Mouse (Mus musculus) frontal cortex, adult (tissue): ENCODE results near the gene Tex12.

Source experiments
- ATAC-seq: cut with Nextera tagmentation; 2 replicates; pipeline ENCODE4 v1.9.2; 2017; ENCODE audit warnings: mild to moderate bottlenecking, moderate library complexity, mixed read lengths; ENCODE audit not compliant: low TSS enrichment

The Tex12 gene

DNA sequence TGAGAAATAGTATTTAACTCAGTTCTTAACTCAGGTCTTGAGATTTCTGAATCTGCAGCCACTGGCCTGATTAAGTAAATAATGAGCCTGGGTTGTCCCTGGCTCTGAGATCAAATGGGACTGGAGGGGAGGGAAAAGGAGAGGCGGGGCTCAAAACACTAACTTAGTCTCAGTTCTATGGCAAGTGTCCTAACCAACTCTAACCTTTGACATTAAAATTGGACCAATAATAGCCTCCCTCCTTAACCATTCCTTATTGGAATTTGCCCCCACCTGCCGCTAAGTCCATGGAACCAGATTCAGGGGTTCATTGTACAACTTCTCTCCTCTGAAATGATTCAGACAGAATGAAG lies 6.1 kb downstream of the Tex12 start, which contains the start of gene Bco2:
Gene Bco2, minus strand, starts transcription at position 88 of the 353 bp plus-strand sequence.
- peak; percentile 36 for ATAC-seq

DNA sequence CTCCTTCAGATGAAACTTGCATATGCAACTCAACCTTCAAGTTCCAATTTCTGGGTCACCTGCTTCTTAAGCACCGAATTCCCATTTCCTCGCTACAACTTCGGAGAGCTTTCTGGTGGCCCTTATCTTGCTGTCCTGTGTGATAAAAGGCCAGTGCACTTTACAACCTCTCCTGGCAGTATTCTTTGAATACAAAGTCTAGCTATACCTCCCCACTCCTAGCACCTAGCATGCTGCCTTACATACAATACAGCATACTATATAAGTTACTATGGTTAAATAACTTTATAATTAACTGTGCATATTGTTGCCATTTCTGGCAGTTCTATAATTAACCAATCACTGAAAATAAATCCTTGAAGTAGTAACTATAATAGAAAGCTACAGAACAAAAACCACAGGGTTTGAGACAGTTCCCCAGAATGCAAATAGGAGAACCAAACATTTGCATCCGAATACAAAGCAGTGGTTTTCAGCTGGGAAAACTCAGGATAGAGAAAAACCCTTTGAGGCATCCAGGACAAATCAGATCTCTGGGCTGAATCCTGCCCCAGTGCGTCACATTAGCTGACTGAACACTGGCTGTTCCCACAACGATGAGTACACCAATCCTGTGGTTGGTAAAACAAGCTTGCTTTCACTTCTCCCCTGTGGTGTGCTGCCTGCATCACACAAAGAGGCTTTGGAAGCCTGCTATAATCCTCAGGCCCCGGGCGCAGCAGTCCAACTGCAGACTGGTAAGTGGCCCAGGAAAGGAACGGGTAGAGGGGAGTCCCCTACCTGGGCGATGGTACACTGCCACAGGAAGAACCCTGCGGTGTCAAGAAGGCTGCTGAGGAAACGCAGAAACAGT lies 6.7 kb downstream of the Tex12 start, which contains the start of gene Il18:
Gene Il18, plus strand, starts transcription at position 587 of the 853 bp plus-strand sequence.
- ATAC-seq, result peak; percentile 100

DNA sequence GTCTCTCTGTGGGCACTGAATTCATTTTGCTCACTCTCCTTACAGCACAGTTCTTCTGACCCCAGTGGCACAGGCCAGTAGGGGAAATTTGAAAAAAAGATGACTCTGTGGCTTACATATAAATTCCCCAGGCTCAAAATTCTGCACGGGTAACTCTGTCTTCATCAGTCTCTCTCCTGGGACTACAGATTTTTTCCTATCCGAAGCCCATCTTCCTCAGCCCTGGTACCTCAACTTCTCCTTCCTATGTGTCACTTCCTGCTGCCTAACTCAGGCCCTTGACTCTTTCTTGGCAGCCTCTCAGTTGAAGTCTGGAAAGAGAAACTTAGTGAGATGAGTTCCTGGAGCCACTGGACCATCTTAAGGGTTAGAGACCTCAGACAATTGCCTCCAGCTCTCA lies 7.6 kb downstream of the Tex12 start:
- no peak for ATAC-seq

DNA sequence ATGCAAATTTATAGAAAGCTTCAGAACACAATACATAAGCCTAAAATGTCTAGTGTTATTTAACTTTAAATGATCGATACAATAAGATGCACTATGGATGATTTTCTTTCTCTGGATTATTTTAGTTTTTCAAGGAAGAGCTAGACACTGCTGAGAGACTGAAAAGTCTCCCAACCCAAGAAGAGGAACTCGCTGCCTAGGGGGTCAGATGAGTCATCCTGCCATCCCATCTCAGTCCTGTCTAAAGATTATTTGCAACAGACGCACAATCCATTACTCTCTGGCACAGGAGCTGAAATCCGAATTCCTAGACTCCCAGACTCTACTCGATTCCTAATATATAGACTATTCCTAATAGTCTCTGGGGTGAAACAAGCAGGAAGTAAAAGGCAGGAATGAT lies 8.9 kb downstream of the Tex12 start:
- ATAC-seq, result no peak

DNA sequence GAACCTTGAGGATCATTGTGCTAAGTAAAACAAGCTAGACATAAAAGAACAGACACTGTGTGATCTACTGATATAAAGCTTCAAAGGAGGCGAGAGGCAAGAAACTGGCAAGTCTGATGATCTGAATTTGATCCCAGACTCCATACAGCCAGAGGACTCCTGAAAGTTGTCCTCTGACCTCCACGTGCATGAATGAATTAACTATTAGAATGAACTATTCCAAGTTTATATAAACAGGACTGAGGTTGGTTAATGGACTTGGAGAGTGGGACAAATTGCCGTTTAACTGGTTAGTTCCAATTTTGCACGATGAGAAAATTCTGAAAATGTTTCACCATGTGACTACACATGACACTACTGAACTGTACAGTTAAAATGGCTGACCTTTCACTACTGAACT lies 12.2 kb downstream of the Tex12 start:
- no peak for ATAC-seq

DNA sequence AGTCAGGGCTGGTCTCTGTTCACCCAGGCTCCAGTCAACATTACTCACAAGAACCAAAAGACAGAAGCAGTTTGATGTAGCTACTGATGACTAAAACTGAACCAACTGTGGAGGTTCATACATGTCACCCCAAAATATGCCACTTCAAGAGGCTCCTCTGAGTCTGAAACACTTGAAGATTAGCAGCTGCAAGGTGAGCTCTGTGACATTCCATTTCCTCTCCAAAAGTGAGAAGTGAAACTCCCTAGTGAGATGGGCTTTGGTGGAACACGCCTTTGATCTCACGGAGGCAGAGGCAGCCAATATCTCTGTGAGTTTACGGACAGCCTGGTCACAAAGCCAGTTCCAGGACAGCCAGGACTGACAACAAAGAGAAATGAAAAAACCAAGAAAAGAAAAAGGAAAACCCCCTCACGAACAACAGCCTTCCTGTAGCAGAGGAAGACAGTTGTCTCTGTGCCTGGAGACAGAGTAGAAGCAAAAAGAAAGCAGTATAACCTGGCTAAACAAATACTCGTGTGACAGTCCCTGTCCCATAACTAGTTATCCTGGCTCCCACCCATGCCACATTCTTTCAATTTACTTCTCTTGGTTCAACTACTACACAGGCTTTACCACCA lies 13.2 kb downstream of the Tex12 start:
- no peak for ATAC-seq

DNA sequence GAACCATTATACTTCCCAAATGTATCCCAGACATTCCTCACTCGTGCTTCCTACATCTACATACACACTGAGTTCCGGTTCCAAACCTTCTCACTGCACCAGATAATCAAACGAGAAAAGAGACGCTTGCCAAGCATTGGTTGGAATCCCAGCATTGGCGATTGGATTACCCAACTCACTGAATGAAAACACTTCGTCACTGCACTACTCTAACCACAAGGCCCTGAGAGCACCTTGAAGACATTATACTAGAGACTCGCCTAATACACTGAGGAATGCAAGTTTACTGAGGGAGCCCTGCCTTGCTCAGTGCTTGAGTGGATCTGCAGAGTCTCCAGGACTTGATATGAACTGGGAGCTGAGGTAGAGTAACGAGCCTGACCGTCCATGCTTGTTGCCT lies 18.7 kb downstream of the Tex12 start:
- ATAC-seq, result no peak

DNA sequence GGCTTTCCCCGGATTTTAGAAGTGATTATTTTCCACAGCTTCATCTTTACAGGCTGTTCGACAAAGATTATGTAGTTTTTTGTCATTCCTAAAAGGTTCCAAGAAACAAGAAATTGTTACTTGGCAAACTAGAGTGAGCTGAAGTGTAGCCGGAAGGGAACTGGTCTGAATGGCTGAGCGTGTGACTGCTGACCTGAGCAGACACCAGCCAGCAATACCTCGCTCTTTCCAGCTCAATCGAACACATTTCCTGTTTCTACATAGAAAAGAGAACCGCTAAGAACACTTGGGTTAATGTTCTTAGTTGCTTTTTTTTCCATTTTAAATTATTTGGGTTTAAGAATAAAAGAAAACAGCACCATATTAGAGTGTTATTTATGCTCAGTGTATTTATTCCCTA lies 21.0 kb downstream of the Tex12 start:
- ATAC-seq, result no peak

DNA sequence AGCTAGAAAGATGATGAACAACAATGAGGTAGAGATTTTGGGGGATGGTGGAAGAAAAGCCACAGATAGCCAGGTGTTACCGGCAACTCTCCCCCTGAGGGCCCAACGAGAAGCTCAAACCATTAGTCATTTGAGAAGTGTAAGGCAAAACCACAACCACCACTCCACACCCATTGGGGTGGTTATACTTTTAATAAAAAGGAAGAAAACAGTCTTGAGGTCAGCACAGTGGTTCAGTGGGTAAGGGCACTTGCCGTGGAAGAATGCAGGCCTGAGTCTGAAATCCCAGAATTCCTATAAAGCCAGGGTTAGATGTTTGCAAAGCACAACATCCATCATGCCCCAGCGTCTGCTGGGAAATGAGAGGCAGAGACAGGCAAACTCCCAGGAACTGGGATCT lies 23.8 kb downstream of the Tex12 start:
- no peak for ATAC-seq

DNA sequence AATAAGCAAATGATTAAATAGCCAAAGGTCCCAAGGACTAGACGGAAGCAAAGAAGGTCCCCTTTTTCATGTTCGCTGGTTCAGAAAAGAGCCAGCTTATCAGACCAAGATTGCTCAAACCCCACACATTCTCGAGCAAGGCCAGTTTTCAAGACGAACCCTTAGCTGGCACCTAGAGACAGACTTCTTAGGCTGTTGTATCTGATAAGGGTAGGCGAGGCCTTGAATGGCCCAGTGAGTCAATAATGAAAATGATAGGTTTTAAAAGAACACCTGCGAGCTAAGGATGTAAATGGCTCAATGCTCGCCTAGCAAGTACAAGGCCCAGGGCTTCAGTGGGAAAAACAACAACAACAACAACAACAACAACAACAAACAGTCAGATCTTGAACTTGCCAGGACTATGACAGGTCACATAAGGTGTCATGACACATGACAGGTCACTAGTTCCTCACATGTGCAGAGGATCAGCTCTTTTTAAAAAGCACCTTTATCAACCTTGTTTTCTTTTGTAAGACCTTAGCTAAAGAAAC lies 24.5 kb downstream of the Tex12 start:
- ATAC-seq, result no peak

DNA sequence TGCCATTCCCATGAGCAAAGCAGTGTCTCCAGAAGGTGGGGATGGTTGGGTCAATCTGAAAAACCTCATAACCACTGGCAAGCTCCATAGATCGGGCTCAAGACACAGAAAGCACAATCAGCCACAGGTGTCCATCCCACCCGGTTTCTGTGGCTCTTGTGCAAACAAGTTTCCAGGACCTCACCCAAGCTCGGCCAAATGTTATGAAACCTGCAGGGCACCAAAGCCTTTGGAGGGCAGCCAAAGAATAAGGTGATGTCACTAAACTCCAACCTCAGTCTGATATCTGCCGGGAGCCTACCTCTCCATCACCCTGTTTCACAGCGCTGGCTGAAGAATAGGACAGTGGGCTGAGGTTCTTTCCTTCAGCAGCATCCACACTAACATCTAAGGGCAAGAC lies 25.2 kb downstream of the Tex12 start:
- no peak for ATAC-seq

DNA sequence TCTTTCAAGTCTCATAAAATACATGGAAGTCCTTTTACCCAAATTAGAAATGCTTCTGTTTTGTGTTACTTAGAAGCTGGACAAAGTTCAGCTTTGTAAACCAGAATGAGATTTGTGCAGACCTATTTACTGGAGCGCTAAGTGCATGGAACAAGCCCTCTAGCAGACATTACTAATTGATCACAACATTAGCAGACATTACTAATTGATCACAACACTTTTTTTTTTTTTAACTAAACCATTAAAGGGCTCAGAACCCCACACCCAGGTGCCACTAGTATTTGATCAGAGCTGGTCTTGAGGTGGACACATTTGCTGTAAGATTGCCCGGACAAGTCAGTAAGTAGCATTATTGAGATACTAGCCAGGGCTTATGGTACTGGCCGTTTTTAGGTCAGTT lies 27.3 kb downstream of the Tex12 start:
- no peak for ATAC-seq

DNA sequence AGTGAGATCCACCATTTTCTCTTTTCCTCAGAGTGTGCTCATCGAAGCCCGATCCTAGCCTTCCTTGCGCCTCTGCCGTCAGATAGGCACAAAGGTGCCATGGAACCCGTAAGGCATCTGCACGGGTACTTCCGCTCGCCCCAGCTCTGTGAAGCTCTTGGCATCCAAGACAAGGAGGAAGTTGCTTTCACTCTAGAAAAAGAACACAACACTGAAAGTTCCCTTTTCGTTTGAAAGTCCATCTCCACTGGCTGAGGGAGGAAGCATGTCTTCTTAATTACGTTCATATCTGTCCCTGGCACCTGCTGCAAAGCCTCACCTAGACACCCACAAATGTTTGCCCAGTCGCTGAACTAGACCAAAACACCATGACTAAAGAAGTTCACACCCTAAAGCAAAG lies 27.8 kb downstream of the Tex12 start:
- no peak for ATAC-seq

DNA sequence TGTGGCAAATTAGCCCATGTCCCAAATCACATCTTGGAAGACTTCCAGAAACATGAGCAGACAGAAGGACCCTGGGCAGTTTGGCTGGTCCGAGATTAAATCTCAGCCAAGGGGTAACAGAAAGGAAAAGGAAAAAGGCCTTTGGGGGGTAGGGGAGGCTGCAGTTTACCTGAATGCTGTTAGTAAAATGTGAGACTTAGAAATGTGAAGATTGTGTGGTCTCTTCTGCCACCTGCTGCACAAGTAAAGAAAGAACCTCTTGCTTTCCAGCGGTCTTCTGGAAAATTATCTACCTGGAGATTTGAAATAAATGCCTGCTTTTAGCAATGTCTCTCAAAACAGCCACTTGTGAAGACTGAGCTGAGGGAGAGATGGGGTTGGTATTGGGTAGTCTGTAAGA lies 30.2 kb downstream of the Tex12 start:
- ATAC-seq, result no peak

DNA sequence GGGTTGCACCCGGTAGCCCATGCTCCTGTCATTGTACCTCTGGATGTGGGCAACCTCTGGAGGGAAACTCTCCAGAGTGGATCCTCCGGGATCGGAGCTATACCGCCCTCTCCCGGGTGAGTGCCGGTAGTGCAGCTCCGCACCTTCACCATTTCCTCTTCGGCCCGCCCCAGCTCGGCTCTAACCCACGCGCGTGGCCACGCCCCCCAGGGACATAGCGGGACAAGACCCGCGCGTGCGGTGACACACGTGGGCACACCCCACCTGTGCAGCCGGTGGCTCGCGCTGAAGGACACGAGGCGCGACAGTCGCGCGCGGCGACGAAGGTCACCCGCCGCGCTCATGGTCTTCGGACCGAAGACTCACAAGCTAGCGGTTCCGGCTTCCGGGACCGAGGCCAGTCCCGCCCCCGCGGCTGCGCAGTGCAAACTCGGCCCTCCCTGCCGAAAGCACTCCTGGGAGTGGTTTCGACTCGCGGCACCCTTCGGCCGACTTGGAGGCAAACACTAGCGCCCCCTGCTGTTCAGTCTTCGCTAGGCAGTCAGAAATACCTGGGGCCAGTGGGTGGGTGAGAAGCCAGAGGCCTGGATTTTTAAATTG lies 32.7 kb downstream of the Tex12 start, which contains the start of gene Pts:
Gene Pts, minus strand, starts transcription at position 432 of the 600 bp plus-strand sequence.
- peak; percentile 97 for ATAC-seq

DNA sequence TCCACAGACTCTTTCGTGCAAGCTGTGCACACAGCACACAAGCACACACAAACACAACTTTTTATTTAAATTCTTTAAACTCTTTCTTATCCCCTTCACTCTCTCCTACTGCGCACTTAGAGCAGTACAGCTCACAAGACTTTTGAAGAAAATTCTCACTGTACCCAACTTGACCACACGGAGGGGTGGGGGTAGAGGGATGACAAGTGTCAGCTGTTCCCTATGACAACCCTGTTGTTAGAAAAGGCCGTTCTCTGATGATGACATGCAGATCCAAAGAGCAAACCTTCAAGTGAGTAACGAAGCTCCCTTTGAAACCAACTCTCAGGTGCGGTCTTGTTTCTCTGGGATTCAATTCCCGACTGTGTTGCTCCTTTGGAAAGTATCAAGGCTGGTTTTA lies 33.3 kb downstream of the Tex12 start:
- peak; percentile 12; the same call in 1 of the 2 replicates for ATAC-seq

DNA sequence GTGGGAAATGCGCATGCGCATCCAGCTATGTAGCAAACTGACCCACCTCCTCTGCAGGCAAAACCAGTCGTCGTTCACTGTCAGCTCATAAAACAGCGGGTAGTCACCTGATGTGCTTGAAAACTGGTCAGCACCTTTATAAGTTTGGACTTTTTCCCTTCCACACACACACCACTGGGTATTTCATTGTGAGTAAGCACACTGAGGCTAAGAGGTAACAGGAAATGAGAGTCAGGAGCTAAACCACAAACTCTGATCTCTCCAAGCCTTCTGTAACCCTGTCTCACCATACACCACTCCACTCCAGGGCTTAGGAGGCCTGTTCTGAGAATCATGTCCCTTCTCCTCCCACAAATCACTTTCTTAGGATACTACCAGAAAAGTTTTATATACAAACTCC lies 35.5 kb downstream of the Tex12 start:
- no peak for ATAC-seq

DNA sequence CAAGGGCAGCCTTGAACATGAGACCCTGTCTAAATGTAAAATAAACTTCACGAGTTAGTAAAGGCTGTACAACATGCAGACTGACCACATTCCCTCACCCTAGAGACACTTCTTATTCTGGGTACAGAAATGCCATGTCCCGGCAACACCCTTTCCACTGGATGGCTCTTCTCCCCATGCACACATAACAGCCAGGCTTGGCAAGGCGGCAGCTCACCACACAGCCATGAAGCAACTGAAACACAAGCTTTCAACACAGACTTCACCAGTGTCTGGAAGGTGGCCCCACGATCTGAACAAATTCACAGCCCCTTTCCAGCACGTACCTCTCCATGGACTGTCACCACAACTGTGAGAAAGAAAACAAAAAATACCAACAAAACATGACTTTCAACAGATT lies 36.2 kb downstream of the Tex12 start:
- ATAC-seq, result no peak

DNA sequence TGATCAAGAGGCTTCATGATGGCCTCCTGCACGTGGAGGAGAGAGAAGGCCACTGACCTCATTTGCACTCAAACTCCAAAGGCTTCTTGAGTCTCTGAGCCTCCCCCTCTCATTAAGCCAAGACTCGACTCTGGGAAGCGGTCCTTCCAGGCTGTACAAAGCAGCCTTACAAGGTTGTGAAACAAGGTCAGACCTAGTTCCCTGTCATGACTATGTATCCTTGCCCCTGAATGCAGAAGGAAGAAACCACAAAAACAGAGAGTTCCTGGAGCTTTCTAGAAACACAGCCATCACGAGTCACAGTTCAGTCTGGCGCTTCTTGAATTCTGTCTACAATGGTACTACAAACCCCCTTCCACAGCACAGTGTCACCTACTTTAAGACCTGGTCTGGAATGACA lies 38.6 kb downstream of the Tex12 start:
- no peak; the same call in 1 of the 2 replicates for ATAC-seq

DNA sequence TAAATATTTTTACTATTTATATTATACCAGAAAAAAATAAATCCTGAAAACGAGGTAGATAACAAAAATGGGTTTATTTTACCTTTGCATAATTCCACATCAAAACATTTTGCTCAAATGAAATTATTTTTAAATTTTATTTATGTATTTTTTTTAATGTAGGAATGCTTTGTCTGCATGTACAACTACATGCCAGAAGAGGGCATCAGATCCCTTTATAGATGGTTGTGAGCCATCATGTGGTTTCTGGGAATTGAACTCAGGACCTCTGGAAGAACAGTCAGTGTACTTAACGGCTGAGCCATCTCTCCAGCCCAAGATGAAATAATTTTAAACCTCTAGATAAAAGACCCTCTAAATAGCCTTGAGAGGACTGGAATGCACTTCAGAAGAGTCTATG lies 39.6 kb downstream of the Tex12 start:
- ATAC-seq, result no peak

DNA sequence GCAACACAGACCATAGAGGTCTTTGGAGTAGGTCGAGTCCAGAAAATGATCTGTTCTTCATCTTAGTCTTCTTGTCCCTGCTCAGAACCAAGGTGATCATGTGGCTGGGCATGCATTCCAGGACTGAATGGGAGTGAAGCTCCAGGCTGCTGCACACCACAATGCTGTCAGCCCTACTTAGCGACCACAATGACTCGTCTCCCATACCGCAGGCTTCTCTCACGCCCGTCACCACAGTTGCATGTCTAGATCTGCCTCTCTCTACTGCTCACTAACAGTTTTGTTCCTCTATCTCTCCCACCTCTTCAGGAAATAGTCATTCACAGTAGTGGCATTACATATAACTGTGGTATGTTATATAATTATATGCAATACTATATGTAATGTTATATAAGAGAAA lies 40.4 kb downstream of the Tex12 start:
- no peak for ATAC-seq

DNA sequence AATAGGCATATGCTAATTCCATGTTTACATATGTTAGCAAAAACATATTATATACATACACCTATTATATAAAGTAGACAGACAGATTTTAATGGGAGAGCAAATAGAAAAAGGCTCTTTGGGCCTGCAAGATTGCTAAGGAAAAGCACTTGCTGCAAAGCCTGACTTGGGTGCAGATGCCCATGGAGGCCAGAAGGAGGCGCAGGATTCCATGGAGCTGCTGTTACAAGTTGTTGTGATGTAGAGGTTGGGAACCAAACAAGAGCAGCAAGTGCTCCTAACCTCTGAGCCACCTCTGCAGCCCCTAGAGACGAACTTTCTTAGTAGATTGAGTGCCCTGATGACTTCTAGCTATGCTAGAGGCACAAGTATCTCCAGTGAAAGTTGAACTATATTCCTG lies 42.3 kb downstream of the Tex12 start:
- ATAC-seq, result no peak

DNA sequence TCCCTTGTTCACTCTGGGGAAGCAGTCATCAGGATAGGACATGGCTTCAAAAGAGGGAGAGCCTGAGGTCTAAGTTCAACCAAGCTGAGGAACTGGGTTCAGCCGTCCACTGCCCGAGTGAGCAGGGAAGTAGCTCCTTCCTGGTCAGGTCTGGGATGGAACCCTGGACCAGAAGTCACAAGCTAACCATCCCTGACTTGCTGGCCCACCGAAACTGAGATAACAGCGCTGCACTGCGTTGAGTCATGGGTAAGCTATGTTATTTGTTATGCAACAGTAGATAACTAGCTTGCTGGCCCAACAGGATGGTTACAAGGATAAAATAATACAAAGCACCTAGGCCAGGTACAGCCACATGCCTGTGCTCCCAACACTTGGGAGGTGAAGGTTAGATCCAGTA lies 45.7 kb downstream of the Tex12 start:
- no peak for ATAC-seq
